Mouse (Mus musculus): ENCODE results near the gene Tbc1d8. TPM values are rescaled to one million over a fixed set of nuclear protein-coding genes. Genes with fewer than 3 reads are reported as not detected.

The Tbc1d8 gene
- polyA plus RNA-seq, 1 experiment from 2014 or later, result 12.2 TPM

DNA sequence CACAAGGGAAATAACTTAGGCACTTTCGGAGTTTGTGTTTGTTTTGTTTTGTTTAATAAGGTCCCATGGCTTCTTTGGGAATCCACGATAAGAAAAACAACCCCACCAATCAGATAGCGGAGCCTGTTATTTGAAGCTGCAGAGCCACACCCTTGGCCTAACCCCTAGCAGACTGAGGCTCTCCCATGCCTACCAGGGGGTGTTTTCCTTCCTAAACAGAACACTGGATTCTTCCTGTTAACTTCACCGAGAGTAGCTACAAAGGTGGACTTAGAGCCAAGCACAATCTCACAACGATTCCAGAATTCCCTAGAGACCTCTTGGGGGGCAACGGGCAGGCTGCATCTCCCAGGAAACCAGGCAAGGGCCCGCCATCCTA, 116.1 kb downstream of the Tbc1d8 start:
- Histone ChIP-seq H3K36me3 (ENCODE audit: control insufficient read depth, insufficient read depth, low read length) (no peaks in the 10 kb centered on the region), H3K27me3 (ENCODE audit: control insufficient read depth, insufficient read depth, low read length) (no peaks in the 10 kb centered on the region), H3K4me2 (replicated peaks; ENCODE audit: low read depth, low read length) (no peak overlapping the region; the same call in 1 of the 2 replicates), H3K9ac (ENCODE audit: low read depth, low read length) (no peak overlapping the region), H3K4me3 (ENCODE audit: low read length) (no peak overlapping the region), H3K9me3 (ENCODE audit: control insufficient read depth, low read length) (no peaks in the 10 kb centered on the region), H3K27ac (ENCODE audit: low read depth, low read length) (no peak overlapping the region), H3K4me1 (ENCODE audit: control insufficient read depth, insufficient read depth, low read length) (0 out of 2 replicates have a peak, but pooled peaks cover 6% of the 10 kb centered on the region)
- WGBS, result 53% methylated on average over 7 of the region's 7 CpGs
- ATAC-seq (ENCODE audit: low FRiP score, low TSS enrichment), result no peak

DNA sequence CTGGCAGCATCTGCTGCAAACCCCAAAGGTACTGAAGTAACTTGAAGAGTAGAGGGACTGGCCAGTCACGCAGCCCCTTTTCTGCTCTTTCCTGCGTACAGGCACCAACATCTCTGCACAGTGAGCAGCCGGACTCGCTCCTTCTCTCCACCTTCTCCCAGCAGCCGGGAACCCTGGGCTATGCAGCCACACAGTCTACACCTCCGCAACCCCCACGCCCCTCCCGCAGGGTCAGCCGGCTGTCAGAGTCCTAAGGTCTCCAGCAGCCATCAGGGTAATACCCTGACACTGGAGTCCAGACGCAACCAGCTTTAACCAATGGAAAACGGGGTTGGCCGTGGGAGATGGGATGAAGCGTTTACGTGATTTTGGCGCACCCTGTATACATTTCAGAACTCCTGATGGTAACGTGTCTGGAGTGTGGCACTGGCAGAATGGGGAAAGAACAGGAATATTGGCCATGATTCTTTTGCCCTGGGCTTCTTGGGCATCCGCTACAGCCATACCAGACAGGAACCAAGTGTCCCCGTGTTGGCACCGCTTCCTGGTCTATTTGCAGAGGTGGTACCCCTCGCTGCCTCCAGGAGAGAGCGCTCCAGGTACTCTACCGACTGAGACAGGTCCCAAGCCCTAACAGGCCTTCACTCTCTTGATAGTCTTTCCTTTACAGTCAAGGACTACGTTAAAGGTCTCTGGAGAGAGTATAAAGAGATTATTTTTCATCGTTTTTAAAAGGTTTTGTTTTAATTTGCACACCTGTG, 116.6 kb downstream of the Tbc1d8 start:
- Histone ChIP-seq H3K9ac (ENCODE audit: low read depth, low read length) (no peak overlapping the region), H3K27ac (ENCODE audit: low read depth, low read length) (no peak overlapping the region), H3K4me1 (ENCODE audit: control insufficient read depth, insufficient read depth, low read length) (0 out of 2 replicates have a peak, but pooled peaks cover 3% of the 10 kb centered on the region), H3K4me2 (replicated peaks; ENCODE audit: low read depth, low read length) (peak overlapping the region; percentile 29), H3K4me3 (ENCODE audit: low read length) (0 out of 2 replicates have a peak overlapping the region, but pooled peaks have one; percentile 18), H3K36me3 (ENCODE audit: control insufficient read depth, insufficient read depth, low read length) (no peaks in the 10 kb centered on the region), H3K27me3 (ENCODE audit: control insufficient read depth, insufficient read depth, low read length) (no peaks in the 10 kb centered on the region), H3K9me3 (ENCODE audit: control insufficient read depth, low read length) (no peaks in the 10 kb centered on the region)
- 30% methylated on average over 24 of the region's 24 CpGs for whole genome bisulfite sequencing
- no peak for ATAC-seq (ENCODE audit: low FRiP score, low TSS enrichment)

DNA sequence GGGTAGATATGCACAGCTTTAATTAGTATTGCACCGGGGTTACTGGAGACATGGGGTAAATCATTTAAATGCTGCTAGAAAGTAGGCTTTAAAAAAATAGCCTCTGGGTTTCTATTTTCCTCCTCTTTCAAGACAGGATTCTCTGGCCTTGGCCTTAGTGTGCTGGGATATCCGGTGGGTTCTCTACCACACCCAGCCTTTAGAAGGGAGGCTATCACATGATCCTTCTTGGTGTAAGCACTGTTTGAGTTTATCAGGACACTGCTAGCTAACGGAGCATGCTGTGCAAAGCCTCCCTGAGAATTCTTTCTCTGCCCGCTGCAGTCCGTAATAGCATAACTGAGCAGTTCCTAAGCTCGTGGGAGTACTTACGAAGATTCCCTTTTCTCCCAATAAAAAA, 129.1 kb downstream of the Tbc1d8 start:
- Histone ChIP-seq H3K9me3 (ENCODE audit: control insufficient read depth, low read length) (no peaks in the 10 kb centered on the region), H3K9ac (ENCODE audit: low read depth, low read length) (no peak overlapping the region), H3K27ac (ENCODE audit: low read depth, low read length) (no peak overlapping the region), H3K36me3 (ENCODE audit: control insufficient read depth, insufficient read depth, low read length) (no peaks in the 10 kb centered on the region), H3K4me2 (replicated peaks; ENCODE audit: low read depth, low read length) (no peak overlapping the region), H3K27me3 (ENCODE audit: control insufficient read depth, insufficient read depth, low read length) (no peaks in the 10 kb centered on the region), H3K4me1 (ENCODE audit: control insufficient read depth, insufficient read depth, low read length) (no peaks in the 10 kb centered on the region), H3K4me3 (ENCODE audit: low read length) (no peak overlapping the region)
- 80% methylated on average over 7 of the region's 7 CpGs for WGBS
- ATAC-seq (ENCODE audit: low FRiP score, low TSS enrichment), result no peak

DNA sequence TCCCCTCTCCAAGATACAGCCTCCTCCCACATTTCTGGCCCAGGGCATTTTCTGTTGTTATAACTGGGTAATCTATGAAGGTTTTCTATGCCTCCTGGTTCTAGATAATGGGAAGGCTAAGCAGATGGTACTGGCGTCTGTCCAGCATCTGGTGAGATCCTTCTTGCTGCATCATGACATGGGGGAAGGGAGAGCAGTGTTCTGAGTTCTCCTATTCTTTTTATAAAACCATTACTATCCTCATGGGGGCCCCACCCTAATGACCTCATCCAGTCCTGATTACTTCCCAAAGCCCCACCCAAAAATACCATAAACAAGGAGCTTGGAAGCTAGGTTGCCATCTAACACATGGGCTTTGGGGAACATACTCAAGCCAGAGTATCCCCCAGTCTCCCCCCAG, 129.6 kb downstream of the Tbc1d8 start:
- no peak for ATAC-seq (ENCODE audit: low FRiP score, low TSS enrichment)
- no peaks in the 10 kb centered on the region for H3K9me3 ChIP-seq (ENCODE audit: control insufficient read depth, low read length)
- 67% methylated on average over 1 of the region's 1 CpGs for WGBS
- H3K27ac ChIP-seq (ENCODE audit: low read depth, low read length), result no peak overlapping the region
- H3K27me3 ChIP-seq (ENCODE audit: control insufficient read depth, insufficient read depth, low read length), result no peaks in the 10 kb centered on the region
- no peaks in the 10 kb centered on the region for H3K36me3 ChIP-seq (ENCODE audit: control insufficient read depth, insufficient read depth, low read length)
- no peak overlapping the region for H3K4me2 ChIP-seq (replicated peaks; ENCODE audit: low read depth, low read length)
- H3K4me1 ChIP-seq (ENCODE audit: control insufficient read depth, insufficient read depth, low read length), result no peaks in the 10 kb centered on the region
- no peak overlapping the region for H3K9ac ChIP-seq (ENCODE audit: low read depth, low read length)
- no peak overlapping the region for H3K4me3 ChIP-seq (ENCODE audit: low read length)

DNA sequence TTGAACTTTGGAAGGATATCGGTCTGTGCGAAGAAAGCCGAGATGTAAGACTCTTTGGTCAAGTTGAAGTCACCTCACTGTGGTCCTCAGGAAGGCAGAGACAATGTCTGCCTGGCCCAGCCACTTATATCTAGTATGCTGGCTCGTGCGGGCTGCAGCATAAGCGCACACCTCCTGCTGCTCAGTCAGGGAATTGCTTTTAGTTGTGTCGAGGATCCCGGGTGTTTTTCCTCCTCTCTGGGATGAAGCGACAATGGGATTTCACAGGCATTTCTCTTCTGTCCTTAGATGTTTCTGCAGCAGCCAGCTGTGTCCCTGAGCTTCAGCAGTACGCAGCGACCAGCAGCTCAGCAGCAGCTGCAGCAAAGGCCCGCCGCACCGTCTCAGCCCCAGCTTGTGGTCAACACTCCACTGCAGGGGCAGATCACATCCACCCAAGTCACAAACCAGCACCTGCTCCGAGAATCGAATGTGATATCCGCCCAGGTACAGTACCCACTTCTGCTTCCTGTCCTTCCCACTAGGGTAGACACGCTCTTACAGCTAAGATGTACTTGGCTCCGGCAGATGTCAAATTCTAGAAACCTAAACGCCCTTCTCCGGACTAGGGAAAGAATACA, 133.5 kb downstream of the Tbc1d8 start:
- Histone ChIP-seq H3K4me3 (ENCODE audit: low read length) (no peak overlapping the region), H3K4me1 (ENCODE audit: control insufficient read depth, insufficient read depth, low read length) (no peaks in the 10 kb centered on the region), H3K27ac (ENCODE audit: low read depth, low read length) (no peak overlapping the region), H3K27me3 (ENCODE audit: control insufficient read depth, insufficient read depth, low read length) (no peaks in the 10 kb centered on the region), H3K9me3 (ENCODE audit: control insufficient read depth, low read length) (no peaks in the 10 kb centered on the region), H3K4me2 (replicated peaks; ENCODE audit: low read depth, low read length) (no peak overlapping the region), H3K36me3 (ENCODE audit: control insufficient read depth, insufficient read depth, low read length) (no peaks in the 10 kb centered on the region), H3K9ac (ENCODE audit: low read depth, low read length) (no peak overlapping the region)
- 64% methylated on average over 21 of the region's 21 CpGs for WGBS
- no peak for ATAC-seq (ENCODE audit: low FRiP score, low TSS enrichment)

DNA sequence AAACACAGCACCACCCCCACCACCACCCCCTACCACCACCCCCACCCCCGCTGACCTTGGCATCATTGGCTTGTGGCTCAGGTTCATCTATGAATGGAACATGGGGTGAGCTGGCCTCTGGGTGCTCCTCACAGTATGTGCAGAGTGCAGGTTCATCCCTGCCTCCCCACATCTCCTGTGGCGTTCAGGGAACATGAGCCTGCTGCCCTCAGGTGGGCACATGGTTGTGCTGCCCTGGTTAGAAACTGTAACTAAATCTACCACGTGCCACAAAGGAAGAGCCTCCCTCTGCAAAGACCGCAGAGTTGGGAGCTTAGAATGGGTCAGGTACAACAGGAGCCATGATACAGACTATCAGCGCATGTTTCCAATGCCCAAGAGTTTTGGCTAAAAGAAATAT, 135.3 kb downstream of the Tbc1d8 start:
- H3K27ac ChIP-seq (ENCODE audit: low read depth, low read length), result no peak overlapping the region
- no peak for ATAC-seq (ENCODE audit: low FRiP score, low TSS enrichment)
- H3K4me2 ChIP-seq (replicated peaks; ENCODE audit: low read depth, low read length), result no peak overlapping the region
- no peaks in the 10 kb centered on the region for H3K9me3 ChIP-seq (ENCODE audit: control insufficient read depth, low read length)
- H3K9ac ChIP-seq (ENCODE audit: low read depth, low read length), result no peak overlapping the region
- H3K4me1 ChIP-seq (ENCODE audit: control insufficient read depth, insufficient read depth, low read length), result no peaks in the 10 kb centered on the region
- no peaks in the 10 kb centered on the region; the same call in 1 of the 2 replicates for H3K27me3 ChIP-seq (ENCODE audit: control insufficient read depth, insufficient read depth, low read length)
- WGBS, result 81% methylated on average over 5 of the region's 5 CpGs
- H3K4me3 ChIP-seq (ENCODE audit: low read length), result no peak overlapping the region
- H3K36me3 ChIP-seq (ENCODE audit: control insufficient read depth, insufficient read depth, low read length), result no peaks in the 10 kb centered on the region

DNA sequence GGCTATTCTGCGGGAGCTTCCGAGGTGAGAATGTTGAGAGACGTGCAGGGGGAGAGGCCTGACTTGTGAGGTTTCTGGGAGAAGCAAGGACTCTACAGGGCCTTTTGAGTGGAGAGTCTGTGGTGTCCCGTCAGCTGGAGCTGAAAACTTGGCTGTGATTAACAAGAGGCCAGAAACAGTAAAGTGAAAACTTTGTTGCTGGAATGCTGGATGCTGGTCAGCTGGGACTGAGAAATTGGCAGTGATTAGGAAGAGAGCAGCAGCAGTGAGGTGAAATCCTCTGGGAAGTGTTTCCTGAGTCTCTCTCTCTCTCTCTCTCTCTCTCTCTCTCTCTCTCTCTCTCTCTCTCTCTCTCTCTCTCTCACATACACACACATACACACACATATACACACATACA, 136.7 kb downstream of the Tbc1d8 start:
- Histone ChIP-seq H3K4me1 (ENCODE audit: control insufficient read depth, insufficient read depth, low read length) (no peaks in the 10 kb centered on the region), H3K4me3 (ENCODE audit: low read length) (no peak overlapping the region), H3K9me3 (ENCODE audit: control insufficient read depth, low read length) (no peaks in the 10 kb centered on the region), H3K4me2 (replicated peaks; ENCODE audit: low read depth, low read length) (no peak overlapping the region), H3K36me3 (ENCODE audit: control insufficient read depth, insufficient read depth, low read length) (no peaks in the 10 kb centered on the region), H3K9ac (ENCODE audit: low read depth, low read length) (no peak overlapping the region), H3K27me3 (ENCODE audit: control insufficient read depth, insufficient read depth, low read length) (no peaks in the 10 kb centered on the region; the same call in 1 of the 2 replicates), H3K27ac (ENCODE audit: low read depth, low read length) (no peak overlapping the region)
- WGBS, result 79% methylated on average over 4 of the region's 4 CpGs
- ATAC-seq (ENCODE audit: low FRiP score, low TSS enrichment), result no peak

DNA sequence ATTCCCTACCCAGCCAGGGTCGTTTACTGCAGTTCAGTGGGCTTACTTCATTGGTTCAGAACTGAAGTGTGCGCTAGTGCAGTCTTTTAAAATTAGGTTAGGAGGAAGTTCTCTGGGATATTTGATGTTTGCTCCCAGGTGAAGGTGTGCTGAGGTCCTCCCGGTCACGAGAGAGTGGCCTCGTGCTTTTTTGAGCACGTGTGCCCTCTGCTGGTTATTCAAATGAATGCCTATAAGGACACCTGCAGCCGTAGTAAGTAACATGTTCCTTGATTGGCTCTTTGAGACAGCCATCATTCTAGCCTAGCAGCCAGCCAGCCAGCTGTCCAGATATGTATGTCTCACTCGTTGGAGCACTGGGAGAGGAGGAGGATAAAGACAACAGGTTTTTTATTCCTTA, 137.9 kb downstream of the Tbc1d8 start:
- ATAC-seq (ENCODE audit: low FRiP score, low TSS enrichment), result 0 out of 2 replicates have a peak, but pooled peaks have one; percentile 55
- 14% methylated on average over 8 of the region's 8 CpGs for WGBS
- no peak overlapping the region for H3K27ac ChIP-seq (ENCODE audit: low read depth, low read length)
- H3K4me1 ChIP-seq (ENCODE audit: control insufficient read depth, insufficient read depth, low read length), result no peaks in the 10 kb centered on the region
- no peak overlapping the region for H3K9ac ChIP-seq (ENCODE audit: low read depth, low read length)
- H3K36me3 ChIP-seq (ENCODE audit: control insufficient read depth, insufficient read depth, low read length), result no peaks in the 10 kb centered on the region
- H3K4me3 ChIP-seq (ENCODE audit: low read length), result no peak overlapping the region
- H3K9me3 ChIP-seq (ENCODE audit: control insufficient read depth, low read length), result no peaks in the 10 kb centered on the region
- no peaks in the 10 kb centered on the region; the same call in 1 of the 2 replicates for H3K27me3 ChIP-seq (ENCODE audit: control insufficient read depth, insufficient read depth, low read length)
- H3K4me2 ChIP-seq (replicated peaks; ENCODE audit: low read depth, low read length), result no peak overlapping the region

DNA sequence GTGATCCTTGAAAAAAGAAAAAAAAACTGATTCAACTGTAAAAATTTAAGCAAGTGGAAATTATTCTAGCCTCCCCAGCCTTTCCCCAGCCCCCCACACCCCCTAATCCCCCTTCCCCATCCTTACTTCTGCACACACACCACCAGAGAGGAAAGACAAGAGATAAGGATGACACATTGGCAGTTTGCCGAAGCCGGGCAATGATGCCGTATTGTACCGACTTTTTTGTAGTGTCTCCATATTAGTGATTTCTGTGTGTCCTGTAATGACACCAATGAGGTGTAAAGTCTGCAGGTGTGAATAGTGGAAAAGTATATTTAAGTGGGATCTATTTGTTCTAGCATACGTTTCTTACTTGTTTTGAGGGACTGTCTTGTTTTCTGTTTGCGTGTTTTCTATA, 138.4 kb downstream of the Tbc1d8 start:
- no peaks in the 10 kb centered on the region; the same call in 1 of the 2 replicates for H3K27me3 ChIP-seq (ENCODE audit: control insufficient read depth, insufficient read depth, low read length)
- WGBS, result 81% methylated on average over 6 of the region's 6 CpGs
- H3K4me3 ChIP-seq (ENCODE audit: low read length), result no peak overlapping the region
- no peaks in the 10 kb centered on the region for H3K36me3 ChIP-seq (ENCODE audit: control insufficient read depth, insufficient read depth, low read length)
- no peak overlapping the region for H3K9ac ChIP-seq (ENCODE audit: low read depth, low read length)
- H3K4me2 ChIP-seq (replicated peaks; ENCODE audit: low read depth, low read length), result no peak overlapping the region
- no peaks in the 10 kb centered on the region for H3K4me1 ChIP-seq (ENCODE audit: control insufficient read depth, insufficient read depth, low read length)
- ATAC-seq (ENCODE audit: low FRiP score, low TSS enrichment), result no peak
- no peak overlapping the region for H3K27ac ChIP-seq (ENCODE audit: low read depth, low read length)
- H3K9me3 ChIP-seq (ENCODE audit: control insufficient read depth, low read length), result no peaks in the 10 kb centered on the region

All from kidney, embryonic 14.5 days (tissue).